Mouse (Mus musculus) ES-Bruce4 (cell line): Measurements from ENCODE around the gene Pitpnc1. TPM values are rescaled to one million over a fixed set of nuclear protein-coding genes. Genes with fewer than 3 reads are reported as not detected.

Experiments used
- H3K27ac ChIP-seq: 2 replicates; pipeline ENCODE4 v1.5.1; 2012; ENCODE audit warnings: low read length, inconsistent platforms; ENCODE audit not compliant: insufficient read depth
- H3K27me3 ChIP-seq: 2 replicates; pipeline ENCODE4 v1.6.1; 2012; ENCODE audit warnings: mild to moderate bottlenecking, low read length, inconsistent platforms; ENCODE audit not compliant: control insufficient read depth, poor library complexity, insufficient read depth, severe bottlenecking
- H3K36me3 ChIP-seq: 2 replicates; pipeline ENCODE4 v1.6.1; 2012; ENCODE audit warnings: inconsistent platforms, mild to moderate bottlenecking, low read length, moderate library complexity; ENCODE audit not compliant: control insufficient read depth, poor library complexity, insufficient read depth, severe bottlenecking
- H3K4me1 ChIP-seq: one replicate; pipeline ENCODE4 v1.8.1; 2011; ENCODE audit warnings: low read length; ENCODE audit not compliant: control insufficient read depth, insufficient read depth
- H3K4me3 ChIP-seq: 2 replicates; pipeline ENCODE4 v1.5.1; 2011; ENCODE audit warnings: low read depth, mild to moderate bottlenecking, low read length
- H3K9ac ChIP-seq: 2 replicates; pipeline ENCODE4 v1.6.1; 2012; ENCODE audit warnings: low read depth, mild to moderate bottlenecking, inconsistent platforms; ENCODE audit not compliant: poor library complexity, severe bottlenecking
- H3K9me3 ChIP-seq: replicated peaks from 2 replicates; pipeline ENCODE4 v1.6.1; 2012; ENCODE audit warnings: mild to moderate bottlenecking, low read length, inconsistent platforms; ENCODE audit not compliant: control insufficient read depth, poor library complexity, insufficient read depth, severe bottlenecking
- CTCF ChIP-seq: IDR thresholded peaks from one replicate; pipeline ENCODE4 v1.8.1; 2011; ENCODE audit warnings: low read depth, low read length
- EP300 ChIP-seq: IDR thresholded peaks from 2 replicates; pipeline ENCODE4 v1.6.1; 2011; ENCODE audit warnings: low read depth, low read length; ENCODE audit not compliant: insufficient read depth
- POLR2A ChIP-seq: IDR thresholded peaks from one replicate; pipeline ENCODE4 v1.8.1; 2011; ENCODE audit warnings: low read length; ENCODE audit not compliant: insufficient read depth
- polyA plus RNA-seq: library from polyadenylated mRNA; stranded (reverse); fragments of >200 nt; gene quantifications from 2 replicates; pipeline ENCODE4 v1.2.4, GENCODE M21; 2011; ENCODE audit warnings: low read depth; ENCODE audit not compliant: missing spikeins, insufficient read depth, insufficient read length

Pitpnc1 gene
- polyA plus RNA-seq, 1 experiment: 27.1 TPM

DNA sequence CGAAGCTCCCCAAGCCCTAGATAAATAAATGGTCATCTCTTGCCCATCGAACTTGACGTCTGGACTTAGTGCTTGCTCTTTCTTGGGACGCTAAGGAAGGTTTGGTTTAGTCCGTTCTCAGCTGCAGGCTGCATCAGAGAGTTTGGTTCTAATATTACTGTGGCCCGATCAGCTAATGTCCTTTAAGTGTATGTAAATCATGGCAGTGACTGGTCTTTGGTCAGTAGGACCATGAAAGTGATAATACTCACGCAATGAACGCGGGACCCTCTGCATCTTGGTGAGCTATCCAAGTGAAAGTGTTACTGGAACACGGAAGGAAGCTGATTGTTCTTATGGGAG, 9.3 kb upstream of the Pitpnc1 start:
- peaks cover 4% of the 10 kb centered on the region for H3K4me1 ChIP-seq
- peak overlapping the region; percentile 90 for H3K4me3 ChIP-seq
- H3K36me3 ChIP-seq: no peaks in the 10 kb centered on the region; the same call in 1 of the 2 replicates
- no peaks in the 10 kb centered on the region for H3K9me3 ChIP-seq
- peak overlapping the region; percentile 84 for H3K9ac ChIP-seq
- H3K27ac ChIP-seq: no peak overlapping the region
- no peaks in the 10 kb centered on the region for H3K27me3 ChIP-seq
- TF ChIP-seq CTCF (no peak), EP300 (no peak), POLR2A (no peak)

DNA sequence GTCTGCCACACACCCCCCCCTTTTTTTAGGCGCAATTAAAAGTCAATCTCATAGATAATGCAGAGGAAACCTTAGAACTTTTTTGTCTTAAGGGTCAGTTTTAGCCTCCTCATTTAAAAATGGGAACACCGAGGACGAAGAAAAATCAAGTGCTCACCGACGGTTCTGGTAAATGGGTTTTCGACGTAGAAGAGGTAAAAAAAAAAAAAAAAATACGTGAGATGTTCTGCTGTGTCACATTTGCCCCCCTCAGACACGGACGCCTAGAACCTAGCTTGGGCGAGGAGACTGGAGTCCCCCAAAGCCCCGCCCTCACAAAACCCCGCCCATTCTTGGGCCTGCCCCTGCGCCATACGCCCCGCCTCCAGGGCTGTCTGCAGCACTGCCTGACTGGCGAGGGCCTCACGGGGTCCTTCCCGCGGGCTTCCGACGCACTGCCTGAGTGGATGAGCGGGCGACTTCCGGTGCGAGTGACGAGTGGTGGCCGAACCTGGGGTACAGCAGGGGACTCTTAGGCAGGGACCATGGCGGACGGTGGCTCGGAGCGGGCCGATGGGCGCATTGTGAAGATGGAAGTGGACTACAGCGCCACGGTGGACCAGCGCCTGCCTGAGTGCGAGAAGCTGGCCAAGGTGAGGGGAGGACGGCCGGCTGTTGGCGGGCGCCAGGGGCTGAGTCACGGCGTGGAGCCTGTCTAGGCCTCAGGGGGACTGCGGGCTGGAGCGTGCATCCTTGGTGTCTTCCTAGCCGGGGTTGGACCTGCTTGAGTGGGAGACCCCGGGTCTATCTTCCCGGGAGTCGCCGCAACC, 8.8 kb upstream of the Pitpnc1 start, which contains the start of gene Psmd12:
Gene Psmd12 (plus strand): TSS at position 432 of the 809 bp plus-strand sequence.
- H3K27me3 ChIP-seq: no peaks in the 10 kb centered on the region
- H3K9ac ChIP-seq: peak within 1 kb of the TSS; percentile 84
- H3K27ac ChIP-seq: peak within 1 kb of the TSS; percentile 72
- peak within 1 kb of the TSS; percentile 90 for H3K4me3 ChIP-seq
- no peaks in the 10 kb centered on the region for H3K9me3 ChIP-seq
- H3K4me1 ChIP-seq: peaks cover 4% of the 10 kb centered on the region
- H3K36me3 ChIP-seq: no peaks in the 10 kb centered on the region
- no peak for TF ChIP-seq EP300
- TF ChIP-seq POLR2A: peak; percentile 25

DNA sequence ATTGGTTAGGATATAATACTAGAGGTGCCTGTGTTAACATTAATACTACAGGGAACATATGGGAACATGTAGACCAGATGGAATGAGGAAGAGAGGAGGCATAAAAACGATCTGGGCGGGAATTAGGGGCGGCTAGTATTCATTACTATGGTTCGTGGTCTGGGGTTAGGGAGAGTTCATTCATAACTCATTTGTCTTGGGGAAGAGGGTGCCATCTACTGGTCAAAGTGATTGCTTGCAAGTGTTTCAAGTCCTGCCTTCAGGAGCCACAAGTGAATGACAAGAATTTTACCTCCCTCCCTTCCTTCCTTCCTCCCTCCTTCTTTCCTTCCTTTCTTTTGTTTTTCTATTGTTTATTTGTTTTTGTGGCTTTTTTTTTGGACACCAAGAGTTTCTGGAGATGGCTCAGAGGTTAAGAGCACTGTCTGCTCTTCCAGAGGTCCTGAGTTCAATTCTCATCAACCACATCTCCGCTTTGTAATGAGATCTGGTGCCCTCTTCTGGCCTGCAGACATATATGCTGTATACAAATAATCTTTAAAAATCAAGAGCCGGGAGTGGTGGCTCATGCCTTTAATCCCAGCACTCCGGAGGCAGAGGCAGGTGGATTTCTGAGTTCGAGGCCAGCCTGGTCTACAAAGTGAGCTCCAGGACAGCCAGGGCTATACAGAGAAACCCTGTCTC, 2.8 kb upstream of the Pitpnc1 start:
- no peaks in the 10 kb centered on the region for H3K4me1 ChIP-seq
- H3K27me3 ChIP-seq: no peaks in the 10 kb centered on the region
- H3K4me3 ChIP-seq: no peak overlapping the region
- TF ChIP-seq EP300: no peak
- peak; percentile 50 for TF ChIP-seq CTCF
- TF ChIP-seq POLR2A: no peak
- H3K9ac ChIP-seq: no peak overlapping the region
- no peak overlapping the region for H3K27ac ChIP-seq
- no peaks in the 10 kb centered on the region for H3K36me3 ChIP-seq
- no peaks in the 10 kb centered on the region for H3K9me3 ChIP-seq

DNA sequence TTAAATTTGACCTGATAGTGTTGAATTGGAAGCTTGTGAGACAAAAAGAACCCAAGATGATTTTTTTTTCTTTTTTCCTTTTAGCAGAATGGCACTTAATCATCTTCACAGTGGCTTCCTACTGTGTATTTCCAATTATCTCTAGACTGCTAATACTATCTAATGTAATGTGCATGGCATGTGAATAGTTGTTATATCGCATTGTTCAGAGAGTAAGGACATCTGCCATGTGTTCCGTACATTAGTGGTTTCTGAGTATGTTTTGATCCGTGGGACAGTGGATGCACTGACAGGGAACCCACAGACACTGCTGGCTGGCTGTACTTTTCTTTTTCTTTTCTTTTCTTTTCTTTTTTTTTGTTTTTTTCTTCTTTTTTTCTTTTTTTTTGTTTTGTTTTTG, 1.8 kb upstream of the Pitpnc1 start:
- no peak for TF ChIP-seq POLR2A
- no peak for TF ChIP-seq CTCF
- no peak for TF ChIP-seq EP300
- H3K36me3 ChIP-seq: no peaks in the 10 kb centered on the region
- no peak overlapping the region for H3K27ac ChIP-seq
- H3K4me3 ChIP-seq: no peak overlapping the region
- H3K9ac ChIP-seq: no peak overlapping the region
- H3K27me3 ChIP-seq: no peaks in the 10 kb centered on the region
- H3K9me3 ChIP-seq: no peaks in the 10 kb centered on the region
- no peaks in the 10 kb centered on the region for H3K4me1 ChIP-seq

DNA sequence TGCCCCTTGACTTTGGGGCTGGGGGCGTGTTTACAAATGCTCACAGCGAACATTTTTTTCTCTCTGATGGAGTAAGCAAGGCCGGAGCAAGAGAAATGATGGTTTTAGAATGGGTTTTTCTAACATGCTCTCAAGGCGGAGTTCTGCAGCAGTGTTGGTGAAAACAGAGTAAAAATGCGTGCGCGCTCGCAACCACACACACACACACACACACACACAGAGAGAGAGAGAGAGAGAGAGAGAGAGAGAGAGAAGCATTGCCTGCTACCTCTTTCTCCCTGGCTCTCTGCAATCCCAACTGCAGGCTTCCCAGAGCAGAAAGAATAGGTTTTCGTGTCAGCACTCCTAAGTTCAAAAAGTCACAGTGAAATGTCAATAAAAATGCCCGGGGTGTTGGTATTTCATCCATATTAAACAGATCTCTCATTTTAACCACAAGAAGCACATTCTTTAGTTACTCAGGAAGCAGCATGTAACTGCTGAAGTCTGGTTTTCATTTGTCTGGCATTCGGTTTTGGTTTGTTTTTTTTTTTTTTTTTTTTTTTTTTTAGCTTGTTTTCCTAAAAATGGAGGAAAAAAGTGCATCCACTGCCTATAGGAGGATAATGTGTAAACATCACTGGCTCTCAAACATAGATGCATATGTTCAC, 697 bp upstream of the Pitpnc1 start:
- Histone ChIP-seq H3K36me3 (no peaks in the 10 kb centered on the region), H3K9me3 (no peaks in the 10 kb centered on the region), H3K4me1 (no peaks in the 10 kb centered on the region), H3K27ac (peak overlapping the region; percentile 22), H3K9ac (peak overlapping the region; percentile 87), H3K4me3 (peak overlapping the region; percentile 93), H3K27me3 (no peaks in the 10 kb centered on the region)
- TF ChIP-seq EP300 (no peak), CTCF (no peak), POLR2A (no peak)
